Mouse (Mus musculus): ENCODE measurements around the gene Supt4a. TPM values are rescaled to one million over a fixed set of nuclear protein-coding genes. Genes with fewer than 3 reads are reported as not detected.

Gene Supt4a
- total and polyA plus RNA-seq, 3 experiments: 15.4 to 155 (median 64.1) TPM

- peaks cover 64% of the 10 kb centered on the region for H3K36me3 ChIP-seq (replicated peaks)
- no peak for ATAC-seq (ENCODE audit: extremely low read depth, insufficient number of reproducible peaks, low FRiP score, poor library complexity, severe bottlenecking)
- TF ChIP-seq POLR2AphosphoS5 (IDR thresholded peaks at IDR 0.05; ENCODE audit: insufficient replicate concordance, low read depth, low read length) (no peak), GATA2 (IDR thresholded peaks at IDR 0.05; ENCODE audit: borderline replicate concordance, low read depth, low read length) (no peak), CTCF (IDR thresholded peaks at IDR 0.05; ENCODE audit: low read depth, low read length) (no peak), TAL1 (conservative IDR thresholded peaks at IDR 0.05; ENCODE audit: low read depth, low read length) (no peak), GATA1 (IDR thresholded peaks at IDR 0.05; ENCODE audit: borderline replicate concordance, low read length) (no peak)
- peaks cover 25% of the 10 kb centered on the region for H3K27me3 ChIP-seq (ENCODE audit: insufficient read depth, low read length)
- no peak for DNase-seq (ENCODE audit: low spot score)
- H3K4me1 ChIP-seq (ENCODE audit: insufficient read depth, low read depth, low read length): peaks cover 7% of the 10 kb centered on the region
- H3K4me3 ChIP-seq (ENCODE audit: low read depth, low read length): no peak overlapping the region
- no peaks in the 10 kb centered on the region for H3K9me3 ChIP-seq (replicated peaks)
These were observed 42.8 kb downstream of the Supt4a start for GRCm38 (mm10) chr11:87780130-87780529.

GRCm38 (mm10) chr11:87790088-87790487, 52.7 kb downstream of the Supt4a start:
- Histone ChIP-seq H3K9me3 (replicated peaks) (no peaks in the 10 kb centered on the region), H3K4me1 (ENCODE audit: insufficient read depth, low read depth, low read length) (no peaks in the 10 kb centered on the region), H3K36me3 (replicated peaks) (peaks cover 3% of the 10 kb centered on the region), H3K27me3 (ENCODE audit: insufficient read depth, low read length) (peaks cover 19% of the 10 kb centered on the region), H3K4me3 (ENCODE audit: low read depth, low read length) (no peak overlapping the region)
- no peak for TF ChIP-seq CTCF (IDR thresholded peaks at IDR 0.05; ENCODE audit: low read depth, low read length)
- no peak for TF ChIP-seq GATA1 (IDR thresholded peaks at IDR 0.05; ENCODE audit: borderline replicate concordance, low read length)
- no peak for TF ChIP-seq GATA2 (IDR thresholded peaks at IDR 0.05; ENCODE audit: borderline replicate concordance, low read depth, low read length)
- TF ChIP-seq POLR2AphosphoS5 (IDR thresholded peaks at IDR 0.05; ENCODE audit: insufficient replicate concordance, low read depth, low read length): no peak
- TF ChIP-seq TAL1 (conservative IDR thresholded peaks at IDR 0.05; ENCODE audit: low read depth, low read length): no peak
- no peak for DNase-seq (ENCODE audit: low spot score)
- no peak for ATAC-seq (ENCODE audit: extremely low read depth, insufficient number of reproducible peaks, low FRiP score, poor library complexity, severe bottlenecking)

Other genes with a start within 250 kb of the Supt4a start
- gene Gm11492, start 170.9 kb upstream of the Supt4a start, total RNA-seq (2014; fragmentation: Nextera tagmentation): not detected in 2 replicates
- gene Gm11492, start 170.9 kb upstream of the Supt4a start, total RNA-seq (2017): 0.05 TPM in 1 of 2 replicates, not detected in the other
- gene Gm11492, start 170.9 kb upstream of the Supt4a start, polyA plus RNA-seq (2012): not detected in 2 replicates
- 3.1 TPM in 1 of 2 replicates, not detected in the other for gene Sept4, start 168.6 kb upstream of the Supt4a start, total RNA-seq (2014; fragmentation: Nextera tagmentation)
- 1.2 and 2.6 TPM in 2 replicates for gene Sept4, start 168.6 kb upstream of the Supt4a start, total RNA-seq (2017)
- 0.61 and 0.91 TPM in 2 replicates for gene Sept4, start 168.6 kb upstream of the Supt4a start, polyA plus RNA-seq (2012)
- 14.3 and 15.2 TPM in 2 replicates for gene Mtmr4, start 145.4 kb upstream of the Supt4a start, total RNA-seq (2014; fragmentation: Nextera tagmentation)
- gene Mtmr4, start 145.4 kb upstream of the Supt4a start, total RNA-seq (2017): 18.2 and 20.2 TPM in 2 replicates
- 5.5 and 7.3 TPM in 2 replicates for gene Mtmr4, start 145.4 kb upstream of the Supt4a start, polyA plus RNA-seq (2012)
- gene Hsf5, start 120.4 kb upstream of the Supt4a start, total RNA-seq (2014; fragmentation: Nextera tagmentation): 0.45 TPM in 1 of 2 replicates, not detected in the other
- gene Hsf5, start 120.4 kb upstream of the Supt4a start, total RNA-seq (2017): 0.05 and 0.06 TPM in 2 replicates
- gene Hsf5, start 120.4 kb upstream of the Supt4a start, polyA plus RNA-seq (2012): not detected in 2 replicates
- 28.4 and 31.1 TPM in 2 replicates for gene Rnf43, start 74.8 kb upstream of the Supt4a start, total RNA-seq (2014; fragmentation: Nextera tagmentation)
- gene Rnf43, start 74.8 kb upstream of the Supt4a start, total RNA-seq (2017): 13.9 and 14.8 TPM in 2 replicates
- 5.4 and 8.7 TPM in 2 replicates for gene Rnf43, start 74.8 kb upstream of the Supt4a start, polyA plus RNA-seq (2012)
- 3.9 and 9.9 TPM in 2 replicates for gene Tspoap1, start 23.0 kb downstream of the Supt4a start, total RNA-seq (2014; fragmentation: Nextera tagmentation)
- 17.4 and 21.2 TPM in 2 replicates for gene Tspoap1, start 23.0 kb downstream of the Supt4a start, total RNA-seq (2017)
- 10.2 and 10.4 TPM in 2 replicates for gene Tspoap1, start 23.0 kb downstream of the Supt4a start, polyA plus RNA-seq (2012)
- not detected in 2 replicates for gene Mpo, start 56.0 kb downstream of the Supt4a start, total RNA-seq (2014; fragmentation: Nextera tagmentation)
- 0.05 and 0.70 TPM in 2 replicates for gene Mpo, start 56.0 kb downstream of the Supt4a start, total RNA-seq (2017)
- gene Mpo, start 56.0 kb downstream of the Supt4a start, polyA plus RNA-seq (2012): 1.6 and 1.7 TPM in 2 replicates
- not detected in 2 replicates for gene Lpo, start 90.7 kb downstream of the Supt4a start, total RNA-seq (2014; fragmentation: Nextera tagmentation)
- not detected in 2 replicates for gene Lpo, start 90.7 kb downstream of the Supt4a start, total RNA-seq (2017)
- not detected in 2 replicates for gene Lpo, start 90.7 kb downstream of the Supt4a start, polyA plus RNA-seq (2012)
- 2.7 and 3.2 TPM in 2 replicates for gene Mks1, start 115.7 kb downstream of the Supt4a start, total RNA-seq (2014; fragmentation: Nextera tagmentation)
- gene Mks1, start 115.7 kb downstream of the Supt4a start, total RNA-seq (2017): 2.4 and 3.7 TPM in 2 replicates
- 4.6 and 6.1 TPM in 2 replicates for gene Mks1, start 115.7 kb downstream of the Supt4a start, polyA plus RNA-seq (2012)
- gene Epx, start 138.0 kb downstream of the Supt4a start, total RNA-seq (2014; fragmentation: Nextera tagmentation): not detected in 2 replicates
- 0.29 TPM in 1 of 2 replicates, not detected in the other for gene Epx, start 138.0 kb downstream of the Supt4a start, total RNA-seq (2017)
- not detected in 2 replicates for gene Epx, start 138.0 kb downstream of the Supt4a start, polyA plus RNA-seq (2012)
- not detected in 2 replicates for gene Olfr462, start 154.7 kb downstream of the Supt4a start, total RNA-seq (2014; fragmentation: Nextera tagmentation)
- 0.05 and 0.23 TPM in 2 replicates for gene Olfr462, start 154.7 kb downstream of the Supt4a start, total RNA-seq (2017)
- not detected in 2 replicates for gene Olfr462, start 154.7 kb downstream of the Supt4a start, polyA plus RNA-seq (2012)
- not detected in 2 replicates for gene Olfr463, start 159.8 kb downstream of the Supt4a start, total RNA-seq (2014; fragmentation: Nextera tagmentation)
- 0.06 TPM in 1 of 2 replicates, not detected in the other for gene Olfr463, start 159.8 kb downstream of the Supt4a start, total RNA-seq (2017)
- gene Olfr463, start 159.8 kb downstream of the Supt4a start, polyA plus RNA-seq (2012): not detected in 2 replicates
- not detected in 2 replicates for gene Olfr464, start 183.4 kb downstream of the Supt4a start, total RNA-seq (2014; fragmentation: Nextera tagmentation)
- 0.29 TPM in 1 of 2 replicates, not detected in the other for gene Olfr464, start 183.4 kb downstream of the Supt4a start, total RNA-seq (2017)
- gene Olfr464, start 183.4 kb downstream of the Supt4a start, polyA plus RNA-seq (2012): not detected in 2 replicates
- gene Dynll2, start 250.0 kb downstream of the Supt4a start, total RNA-seq (2014; fragmentation: Nextera tagmentation): 10.4 and 12.3 TPM in 2 replicates
- 13.2 and 17.4 TPM in 2 replicates for gene Dynll2, start 250.0 kb downstream of the Supt4a start, total RNA-seq (2017)
- 45.5 and 48.2 TPM in 2 replicates for gene Dynll2, start 250.0 kb downstream of the Supt4a start, polyA plus RNA-seq (2012)